Mouse (Mus musculus): ENCODE measurements around the gene Sema3b.

DNA sequence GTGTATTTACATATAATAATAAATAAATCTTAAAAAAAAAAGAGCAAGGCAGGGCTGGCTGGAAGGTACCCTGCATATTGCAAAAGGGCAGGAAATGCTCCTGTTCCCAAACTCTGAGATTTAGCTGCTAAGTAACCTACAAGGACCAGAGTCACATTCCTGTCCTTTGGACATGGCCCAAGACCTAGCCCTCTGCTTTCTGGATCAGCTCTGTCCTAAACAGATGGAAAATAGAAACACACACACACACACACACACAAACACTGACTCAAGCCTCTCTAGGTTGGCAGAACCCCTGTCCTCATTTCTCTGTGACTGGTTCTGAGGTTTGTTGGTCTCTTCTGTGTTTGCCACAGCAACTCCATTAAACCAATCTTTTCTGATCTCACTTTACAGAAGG, 11.9 kb upstream of the Sema3b start:
- TF ChIP-seq GATA1 (IDR thresholded peaks at IDR 0.05; ENCODE audit: borderline replicate concordance, low read length) (no peak), FLI1 (IDR thresholded peaks at IDR 0.05; ENCODE audit: low read length) (no peak)
